Mouse (Mus musculus) spleen, embryonic (tissue): ENCODE measurements around the gene Tmem201.

Source experiments
- CTCF ChIA-PET: fragments of 350-600 bp; sonication (Branson Sonifier 250); formaldehyde crosslinking; loops from one replicate; lab custom pipeline; 2022; lab: Charles Lee

Gene Tmem201

GRCm38 (mm10) chr4:149689822-149690700, 47.8 kb downstream of the Tmem201 start:
- CTCF ChIA-PET, result interaction anchor here (0.7 to 1.0 kb wide), 2 partner anchors 22 to 126 kb away, joined by 3 to 5 read pairs; no protein-coding TSS in a partner anchor

GRCm38 (mm10) chr4:149688861-149689260, 49.0 kb downstream of the Tmem201 start:
- CTCF ChIA-PET, result interaction anchor here (0.9 to 1.0 kb wide), 2 partner anchors 11 to 38 kb away, joined by 3 read pairs; no protein-coding TSS in a partner anchor

GRCm38 (mm10) chr4:149684841-149685623, 52.8 kb downstream of the Tmem201 start:
- CTCF ChIA-PET, result no interaction called here

GRCm38 (mm10) chr4:149683875-149684274, 54.0 kb downstream of the Tmem201 start:
- CTCF ChIA-PET, result no interaction called here

GRCm38 (mm10) chr4:149679056-149679770, 58.6 kb downstream of the Tmem201 start:
- CTCF ChIA-PET, result interaction anchor here (0.6 to 1.3 kb wide), 2 partner anchors 9 to 53 kb away, joined by 3 read pairs; no protein-coding TSS in a partner anchor

- CTCF ChIA-PET, result interaction anchor here (1.3 kb wide), 1 partner anchor 10 kb away, joined by 3 read pairs; no protein-coding TSS in a partner anchor
These were observed 59.8 kb downstream of the Tmem201 start for GRCm38 (mm10) chr4:149678006-149678405.

- CTCF ChIA-PET, result no interaction called here
These were observed 62.2 kb downstream of the Tmem201 start for GRCm38 (mm10) chr4:149675378-149676261.

GRCm38 (mm10) chr4:149674814-149675377, 62.9 kb downstream of the Tmem201 start:
- CTCF ChIA-PET, result interaction anchor here (1.1 kb wide), 1 partner anchor 21 kb away, joined by 3 read pairs; no protein-coding TSS in a partner anchor

- CTCF ChIA-PET, result no interaction called here
These were observed 65.1 kb downstream of the Tmem201 start for GRCm38 (mm10) chr4:149672747-149673146.

- CTCF ChIA-PET, result no interaction called here
These were observed 66.7 kb downstream of the Tmem201 start for GRCm38 (mm10) chr4:149671175-149671574.

GRCm38 (mm10) chr4:149665692-149666090, 72.2 kb downstream of the Tmem201 start:
- CTCF ChIA-PET, result no interaction called here
